Mouse (Mus musculus): ENCODE measurements around the gene Wdr41. TPM values are rescaled to one million over a fixed set of nuclear protein-coding genes. Genes with fewer than 3 reads are reported as not detected.

The Wdr41 gene
- 16.7 and 18.7 TPM in 2 replicates for polyA plus RNA-seq (2012; rRNA removed)

DNA sequence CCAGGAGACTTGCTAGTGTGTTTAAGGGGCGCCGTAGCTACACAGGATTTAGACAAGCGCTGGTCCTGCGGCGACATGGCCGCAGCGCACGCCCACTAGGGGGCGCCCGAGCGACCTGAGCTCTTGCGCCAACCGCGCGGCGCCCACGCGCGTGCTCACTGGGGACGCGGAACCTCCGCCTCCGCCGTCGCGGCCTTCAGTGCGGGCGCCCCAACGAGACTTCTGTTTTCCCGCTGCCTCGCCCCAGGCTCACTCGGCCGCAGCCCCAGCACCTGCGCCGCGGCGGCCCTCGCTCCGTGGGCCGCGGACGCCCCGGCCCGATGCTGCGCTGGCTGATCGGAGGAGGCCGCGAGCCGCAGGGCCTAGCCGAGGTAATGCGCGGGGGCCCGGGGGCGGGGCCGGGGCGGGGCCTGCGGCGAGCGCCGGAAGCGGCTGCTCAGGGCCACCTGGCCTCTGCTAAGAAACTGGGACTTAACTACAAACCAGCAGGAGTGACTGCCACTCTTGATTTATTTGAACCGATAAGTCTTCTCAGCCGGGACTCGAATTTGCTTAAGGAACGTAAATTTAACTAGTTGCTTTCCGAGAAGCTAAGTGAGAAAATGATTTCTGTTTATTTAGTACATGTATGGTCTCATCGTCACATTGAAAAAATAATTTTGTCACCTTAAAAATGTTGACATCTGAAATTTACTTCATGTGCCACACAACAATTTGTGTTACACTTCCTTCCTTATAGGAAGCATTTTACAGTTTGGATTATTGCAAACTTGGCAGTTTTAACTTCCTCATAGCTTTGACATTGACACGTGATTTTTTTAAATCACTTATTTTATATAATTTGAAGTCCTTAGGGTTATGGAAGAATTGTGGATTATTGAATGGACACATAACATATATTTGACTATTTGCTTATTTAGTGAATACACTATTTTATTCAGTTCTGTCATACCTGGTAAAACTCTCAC is at the start of gene Wdr41:
Wdr41 (plus strand) TSS at position 126 of the 968 bp plus-strand sequence.

Other genes starting within 250 kb of the Wdr41 start
- 1.1 and 3.2 TPM in 2 replicates for gene Tbca, start 187.4 kb upstream of the Wdr41 start, polyA plus RNA-seq (2012; rRNA removed)
- not detected in 2 replicates for gene Otp, start 100.7 kb upstream of the Wdr41 start, polyA plus RNA-seq (2012; rRNA removed)